Mouse (Mus musculus) heart, adult 11 months (tissue): ENCODE data around the gene Kif27.

Source experiments
- DNase-seq: peaks from one replicate; pipeline ENCODE4 v3.0.0; 2022

Gene Kif27

GRCm38 (mm10) chr13:58364353-58365175 lies 5.6 kb upstream of the Kif27 start:
- peak; percentile 85 for DNase-seq

DNA sequence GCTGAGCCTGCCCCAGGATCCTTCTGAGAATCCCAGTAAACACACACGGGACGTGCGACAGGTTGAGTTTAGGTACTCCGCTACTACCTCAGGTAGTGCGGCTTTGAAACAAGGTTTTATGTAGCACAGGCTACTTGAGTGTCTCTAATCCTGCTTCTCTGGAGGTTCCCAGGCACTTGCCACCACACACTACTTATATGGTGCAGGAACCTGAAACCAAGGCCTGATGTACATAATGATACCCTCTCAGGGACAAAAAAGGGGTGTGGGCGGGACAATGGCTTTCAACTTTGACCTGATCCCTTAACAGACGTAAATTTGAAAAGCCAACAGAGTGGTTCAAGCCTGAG lies 357 bp upstream of the Kif27 start:
- DNase-seq, result no peak

GRCm38 (mm10) chr13:58352996-58353395 lies 5.9 kb downstream of the Kif27 start:
- DNase-seq, result no peak

DNA sequence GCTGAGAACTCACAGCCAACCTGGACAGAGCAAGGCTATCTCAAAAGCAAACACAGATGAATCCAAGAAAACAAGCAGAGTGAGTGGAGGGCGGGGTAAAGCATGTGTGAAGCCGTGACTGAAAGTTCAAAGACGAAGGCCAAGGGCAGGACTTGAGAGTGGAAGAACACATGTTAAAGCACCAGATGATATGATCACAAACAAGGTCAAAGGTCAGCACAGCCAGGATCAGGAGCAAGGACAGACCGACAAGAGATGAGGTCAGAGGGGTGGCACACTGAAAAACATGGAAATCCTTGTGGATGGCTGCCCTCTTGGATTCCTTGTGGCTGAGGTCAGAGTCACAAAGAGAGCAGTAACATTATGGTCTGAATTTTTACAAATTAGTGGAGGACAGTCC lies 8.3 kb downstream of the Kif27 start:
- DNase-seq, result peak; percentile 56

GRCm38 (mm10) chr13:58344505-58344904 lies 14.4 kb downstream of the Kif27 start:
- DNase-seq, result peak; percentile 73

GRCm38 (mm10) chr13:58337456-58337855 lies 21.5 kb downstream of the Kif27 start:
- peak; percentile 22 for DNase-seq

DNA sequence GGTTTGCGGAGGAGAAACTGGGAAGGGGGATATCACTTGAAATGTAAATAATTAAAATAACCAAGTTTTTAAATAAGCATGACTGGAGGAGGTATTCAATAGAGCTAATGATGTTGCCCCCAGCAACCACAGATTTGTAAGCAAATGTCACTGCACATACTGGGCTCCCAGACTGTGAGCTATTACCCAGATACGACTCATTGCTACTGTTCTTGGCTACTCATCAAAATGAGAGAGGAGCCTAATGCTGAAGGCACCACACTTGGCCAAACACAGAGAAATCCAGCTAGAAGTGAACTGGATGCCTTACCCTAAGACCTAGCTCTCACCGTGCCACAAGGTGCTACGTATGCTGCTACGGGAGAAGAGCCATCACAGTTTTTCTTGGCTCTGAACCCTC lies 24.8 kb downstream of the Kif27 start:
- no peak for DNase-seq

DNA sequence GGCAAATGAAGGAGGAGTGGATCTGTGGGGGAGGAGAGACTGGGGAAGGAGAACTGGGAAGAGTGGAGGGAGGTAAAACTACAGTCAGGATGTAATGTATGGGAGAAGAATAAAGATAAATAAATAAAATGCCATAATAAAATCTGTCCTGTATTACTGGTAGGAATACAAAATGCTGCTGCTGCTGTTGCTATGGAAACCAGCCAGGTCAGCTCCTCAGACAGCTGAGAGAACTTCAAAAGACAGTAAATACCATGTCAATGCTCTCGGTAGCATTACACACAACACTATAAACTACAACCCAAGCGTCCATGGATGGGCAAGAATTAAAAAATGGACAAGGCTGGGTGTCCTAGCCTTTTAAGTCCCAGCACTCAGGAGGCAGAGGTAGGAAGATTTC lies 41.2 kb downstream of the Kif27 start:
- DNase-seq, result no peak

- DNase-seq, result peak; percentile 90
These were observed 43.9 kb downstream of the Kif27 start for GRCm38 (mm10) chr13:58314991-58315390.

GRCm38 (mm10) chr13:58313758-58314157 lies 45.2 kb downstream of the Kif27 start:
- DNase-seq, result no peak

DNA sequence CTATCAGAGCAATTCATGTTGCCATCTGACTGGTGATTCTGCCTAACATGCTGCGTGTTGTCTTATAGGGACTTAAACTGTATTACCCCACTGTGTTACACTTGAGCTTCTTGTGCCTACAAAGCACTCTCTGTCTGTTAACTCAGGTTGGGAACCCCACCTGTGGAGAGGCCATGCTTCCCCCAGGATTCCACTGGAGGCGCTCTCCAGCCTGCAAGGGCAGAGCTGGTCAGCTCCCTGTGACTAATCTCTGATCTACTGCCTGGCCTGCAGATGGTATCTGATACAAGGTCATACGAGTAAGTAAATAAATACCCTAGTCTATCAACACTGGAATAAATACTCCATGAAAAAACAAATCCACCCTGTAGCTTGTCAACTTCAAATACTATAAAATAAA lies 47.6 kb downstream of the Kif27 start:
- no peak for DNase-seq

DNA sequence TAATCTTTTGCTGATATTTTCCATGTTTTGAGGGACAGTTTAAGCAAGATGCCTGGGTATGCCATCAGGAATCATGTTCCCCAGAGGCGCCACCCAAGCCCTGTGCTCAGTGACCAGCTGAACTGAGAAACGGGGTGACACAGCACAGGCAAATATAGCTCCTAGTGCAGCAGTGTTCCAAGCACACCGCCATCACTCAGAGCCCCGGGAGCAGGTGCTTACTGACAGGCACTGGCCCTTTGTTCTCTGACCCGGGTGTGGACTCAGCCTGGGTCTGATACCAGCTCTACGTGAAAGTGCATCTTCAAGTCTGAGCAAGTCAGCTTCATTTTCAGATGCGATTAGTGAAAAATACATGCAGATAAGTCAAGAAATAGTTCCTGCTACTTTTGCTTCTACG lies 49.4 kb downstream of the Kif27 start:
- DNase-seq, result no peak

DNA sequence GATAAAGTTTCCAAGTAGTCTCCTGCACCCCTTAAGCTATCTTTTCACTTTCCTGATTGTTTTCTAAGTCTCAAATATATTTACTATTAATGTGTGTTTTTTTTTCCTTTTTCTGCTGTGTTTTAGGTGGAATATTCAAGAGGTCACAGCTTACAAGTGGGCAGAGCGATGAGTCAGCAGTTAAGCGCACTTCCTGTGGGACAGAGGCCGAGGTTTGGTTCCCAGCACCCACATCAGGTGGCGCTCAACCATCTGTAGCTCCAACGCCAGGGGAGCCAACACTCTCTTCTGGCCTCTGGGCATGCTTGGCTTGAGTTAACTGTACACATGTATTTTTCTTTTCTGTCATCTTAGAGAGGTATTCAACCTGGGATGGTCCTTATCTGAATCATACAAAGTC lies 51.5 kb downstream of the Kif27 start:
- no peak for DNase-seq

DNA sequence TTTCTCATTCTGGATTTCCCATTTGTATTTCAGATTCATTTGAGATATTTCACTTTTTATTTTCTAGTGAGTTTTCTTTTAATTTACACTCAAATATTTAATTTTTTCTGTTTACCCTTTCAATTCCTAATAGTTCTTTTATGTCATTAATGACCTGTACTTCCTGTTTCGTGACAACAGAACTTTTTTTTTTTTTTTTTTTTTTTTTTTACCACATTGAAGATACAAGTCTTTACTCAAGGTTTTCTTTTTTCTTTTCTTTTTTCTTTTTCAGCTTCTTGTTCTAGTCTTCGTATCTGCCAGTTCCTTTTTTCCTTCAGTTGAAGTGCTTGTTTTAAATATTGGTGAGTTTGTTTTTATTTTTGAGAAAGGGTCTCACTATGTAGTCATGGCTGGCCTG lies 53.7 kb downstream of the Kif27 start:
- DNase-seq, result no peak

DNA sequence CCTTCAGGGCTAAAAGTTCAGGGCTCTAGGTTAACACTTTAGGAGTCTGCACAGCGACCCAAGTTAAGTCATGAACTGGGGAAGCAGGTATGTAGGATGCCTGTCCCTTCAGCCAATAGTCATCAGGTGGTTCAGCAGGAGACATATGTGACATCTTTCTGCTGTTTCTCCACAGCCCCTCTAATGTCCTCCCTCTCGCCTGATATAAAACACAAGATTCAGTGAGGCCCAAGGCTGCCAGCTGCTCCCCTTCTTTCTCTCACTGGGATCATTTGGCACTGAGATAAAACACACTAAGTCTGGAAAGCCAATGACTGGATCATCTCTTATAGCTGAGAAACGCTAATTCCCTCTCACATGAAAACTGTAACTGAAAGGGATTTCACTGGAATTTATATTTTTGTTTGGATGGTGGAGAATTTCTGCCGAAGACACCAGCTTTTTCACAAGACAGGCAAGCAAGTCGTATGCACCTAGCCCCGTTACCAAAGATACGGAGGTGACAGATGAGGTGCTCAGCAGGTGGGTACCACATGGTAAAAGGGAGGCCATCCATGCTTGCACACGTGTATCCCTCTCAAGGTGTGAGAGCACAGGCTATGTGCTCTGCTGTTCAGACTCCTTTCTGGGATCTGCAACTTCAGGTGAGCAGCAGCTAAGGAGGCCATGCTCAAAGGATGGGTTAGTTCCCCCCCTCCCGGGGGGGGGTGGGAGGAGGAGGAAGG lies 56.3 kb downstream of the Kif27 start:
- no peak for DNase-seq

DNA sequence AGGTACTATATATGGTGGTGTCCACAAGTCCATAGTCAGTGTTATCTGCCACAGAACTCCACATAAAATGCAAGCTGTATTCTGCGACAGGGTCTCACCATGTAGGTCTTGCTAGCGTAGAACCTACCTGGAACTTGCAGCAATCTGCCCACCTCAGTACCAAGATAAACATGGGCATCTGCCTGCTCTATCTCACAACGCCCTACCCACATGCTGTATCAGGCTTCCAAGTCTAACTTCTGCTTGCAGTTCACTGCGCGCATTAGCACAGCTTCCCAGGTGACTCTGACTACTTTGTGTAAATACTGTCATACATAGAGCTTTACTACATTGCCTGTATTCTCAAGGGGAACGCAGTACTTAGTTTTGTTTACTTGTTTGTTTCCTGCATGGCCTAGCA lies 57.0 kb downstream of the Kif27 start:
- DNase-seq, result no peak

GRCm38 (mm10) chr13:58298756-58299155 lies 60.2 kb downstream of the Kif27 start:
- no peak for DNase-seq

DNA sequence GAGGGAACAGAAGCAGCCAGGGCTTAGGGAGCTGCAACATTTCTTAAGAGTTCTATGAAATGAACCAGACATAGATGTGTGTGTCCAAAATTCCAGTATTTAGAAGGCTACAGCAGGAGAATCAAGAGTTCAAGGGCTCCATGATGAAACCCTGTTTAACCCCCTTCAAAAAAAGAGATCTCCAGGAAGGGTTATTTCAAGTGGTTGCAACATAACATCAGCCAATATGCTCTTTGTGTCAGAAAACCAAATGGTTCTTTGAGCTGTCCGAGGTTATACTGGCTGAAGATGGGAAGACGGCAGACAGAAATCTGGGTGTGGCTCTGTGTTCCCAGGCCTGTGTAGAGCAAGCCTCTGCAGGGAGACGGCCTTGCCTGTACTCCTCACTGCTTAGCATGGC lies 63.3 kb downstream of the Kif27 start:
- DNase-seq, result no peak

DNA sequence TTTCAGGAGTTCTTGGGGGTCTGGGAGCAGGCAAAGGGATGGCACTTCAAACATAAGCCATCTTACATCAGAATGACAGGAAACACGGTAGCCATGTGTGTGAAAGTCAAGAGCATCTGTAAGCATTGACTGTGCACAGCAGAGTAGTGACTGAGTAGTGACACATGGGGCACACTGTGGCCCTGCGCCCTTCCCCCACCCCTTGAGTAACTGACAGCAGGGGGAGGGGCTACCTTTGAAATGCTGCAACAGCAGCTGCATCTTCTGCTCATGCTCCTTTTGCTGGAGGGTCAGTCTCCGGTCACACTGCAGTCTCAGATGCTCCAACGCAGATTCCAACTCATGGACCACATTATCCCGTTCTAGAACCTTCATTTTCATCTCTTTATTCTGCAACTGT lies 66.1 kb downstream of the Kif27 start:
- no peak for DNase-seq

DNA sequence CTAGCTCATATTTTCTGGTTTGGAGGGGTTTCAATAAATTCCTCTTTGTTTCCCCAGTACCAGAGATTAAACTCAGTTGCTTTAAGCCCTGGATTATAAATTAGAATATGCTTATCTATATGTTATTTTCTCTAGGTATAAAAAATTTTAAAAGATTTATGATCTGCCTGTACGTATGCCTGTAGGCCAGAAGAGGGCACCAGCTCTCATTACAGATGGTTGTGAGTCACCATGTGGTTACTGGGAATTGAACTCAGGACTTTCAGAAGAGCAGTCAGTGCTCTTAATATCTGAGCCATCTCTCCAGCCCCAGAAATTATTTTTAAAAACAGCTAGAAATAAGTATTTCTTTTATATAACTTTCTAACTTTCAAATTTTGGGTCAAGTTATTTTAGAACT lies 69.6 kb downstream of the Kif27 start:
- no peak for DNase-seq

GRCm38 (mm10) chr13:58287822-58288221 lies 71.1 kb downstream of the Kif27 start:
- peak; percentile 94 for DNase-seq

DNA sequence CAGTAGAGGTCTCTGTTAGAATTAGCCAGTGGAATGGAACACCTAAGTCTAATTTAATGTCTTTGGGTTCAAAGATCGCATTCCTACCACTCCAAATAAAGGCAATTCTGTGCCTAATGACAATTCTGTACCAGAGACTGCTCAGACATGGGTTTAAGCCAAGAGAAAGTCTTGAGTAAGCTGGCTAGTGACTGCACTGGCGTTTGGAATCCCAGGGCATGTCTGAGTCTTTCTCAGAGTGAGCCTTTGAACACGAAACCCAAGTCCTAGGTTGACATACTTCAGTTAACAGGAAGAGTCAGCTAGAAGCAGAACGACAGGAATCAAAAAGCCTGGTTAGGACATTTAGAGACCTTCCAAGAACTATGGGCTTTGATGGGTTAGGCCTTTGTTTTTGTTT lies 75.5 kb downstream of the Kif27 start:
- no peak for DNase-seq

GRCm38 (mm10) chr13:58281936-58282335 lies 77.0 kb downstream of the Kif27 start:
- no peak for DNase-seq

- no peak for DNase-seq
These were observed 78.4 kb downstream of the Kif27 start for GRCm38 (mm10) chr13:58280528-58280927.

GRCm38 (mm10) chr13:58276256-58276655 lies 82.7 kb downstream of the Kif27 start:
- DNase-seq, result peak; percentile 88
